Mouse (Mus musculus) embryonic stem cell, embryonic (primary cell): ENCODE measurements around the gene Abca15.

Source experiments
- CTCF ChIA-PET, 4 experiments: fragments of 300-600 bp in 2 of 4; fragments of 350-600 bp in 2 of 4; sonication (Branson Sonifier 250); formaldehyde crosslinking; loops; one replicate each; lab custom pipeline; 2022; ENCODE audit warnings: inconsistent platforms in 2 of 4; lab: Charles Lee
- POLR2A ChIA-PET, 4 experiments: fragments of 300-600 bp in 2 of 4; fragments of 350-600 bp in 2 of 4; sonication (Branson Sonifier 250); formaldehyde crosslinking; loops; one replicate each; lab custom pipeline; 2022; ENCODE audit warnings: antibody characterized with exemption in 4 of 4, inconsistent platforms in 1 of 4; lab: Charles Lee

Abca15 gene

DNA sequence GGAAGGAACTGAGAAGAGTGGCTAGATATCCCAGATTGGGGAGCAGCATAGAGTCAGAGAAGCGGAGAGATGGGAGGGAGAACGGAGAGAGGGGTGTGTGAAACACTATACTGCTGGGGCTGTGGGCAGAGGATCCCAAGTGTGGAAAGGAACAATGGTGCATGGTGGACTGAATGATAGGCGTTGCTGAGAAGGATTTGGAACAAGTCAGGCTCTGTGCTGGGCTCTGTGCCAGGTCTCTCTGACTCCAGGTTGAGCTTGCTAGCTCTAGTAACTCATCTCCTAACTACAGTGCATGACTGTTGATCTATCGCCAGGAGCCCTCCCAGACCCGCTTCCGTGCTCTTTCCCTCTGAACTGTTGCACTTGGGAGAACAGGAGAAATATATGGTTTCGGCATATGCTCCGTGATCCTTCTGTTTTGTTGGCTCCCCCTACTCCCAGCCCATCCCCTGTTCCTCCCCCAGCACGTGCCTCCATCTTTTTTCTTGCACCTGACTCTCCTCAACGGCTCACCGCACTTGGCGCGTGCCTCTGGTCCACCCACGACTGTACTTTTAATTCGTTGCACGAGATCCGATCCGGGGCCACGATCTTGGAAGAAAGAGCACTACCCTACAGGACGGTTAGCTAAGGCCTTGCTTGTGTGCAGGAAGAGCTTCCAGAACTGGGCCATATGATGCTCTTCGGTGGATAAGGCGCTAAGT, at the start of gene Abca15:
TSS of gene Abca15 (plus strand) at position 584 of the 707 bp plus-strand sequence.
- CTCF ChIA-PET = interaction anchor here (0.6 to 3.8 kb wide), 34 partner anchors 9 to 1125 kb away, joined by 3 to 30 read pairs (median 5); no protein-coding TSS in a partner anchor
- POLR2A ChIA-PET = interaction anchor here in 2 of 4 experiments (0.6 to 1.1 kb wide), 2 partner anchors 204 to 613 kb away, joined by 3 read pairs; no protein-coding TSS in a partner anchor

DNA sequence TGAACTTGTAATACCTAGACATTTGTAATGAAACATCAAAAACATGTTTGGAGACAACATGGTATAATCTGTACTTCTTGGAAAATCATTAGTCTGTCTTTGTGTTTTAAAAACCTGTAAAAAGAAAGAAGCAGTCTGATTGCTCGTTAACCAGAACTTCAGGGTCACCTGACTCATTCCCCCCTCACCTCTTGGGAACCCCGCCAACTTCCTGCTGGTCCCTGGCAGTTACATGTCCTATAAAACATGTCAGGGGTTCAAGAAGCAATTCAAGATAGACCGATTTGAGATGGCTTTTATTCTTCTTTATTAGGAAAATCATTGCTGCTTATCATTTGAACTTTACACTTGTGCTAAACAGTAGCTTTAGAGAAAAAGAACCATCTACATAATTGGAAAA, 43.2 kb upstream of the Abca15 start:
- CTCF ChIA-PET = no interaction called here

DNA sequence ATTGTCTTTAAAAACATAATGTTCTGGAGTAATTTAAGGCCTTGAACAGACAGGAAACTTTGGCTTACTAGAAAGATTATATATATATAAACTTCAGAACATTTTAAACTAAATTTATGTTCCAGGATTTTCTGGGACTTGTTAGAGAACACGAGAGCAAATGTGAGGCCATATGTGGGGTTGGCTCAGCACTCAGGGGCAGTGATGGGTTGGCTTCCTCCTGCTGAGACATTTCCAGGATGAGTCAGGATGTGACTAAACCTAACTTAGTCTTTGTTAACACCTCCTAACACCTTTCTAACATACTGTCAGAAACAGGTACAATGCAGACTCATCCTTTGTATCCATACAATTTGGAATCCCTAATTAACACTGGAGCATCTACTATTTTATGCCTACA, 12.4 kb upstream of the Abca15 start:
- ChIA-PET POLR2A (no interaction called here), CTCF (no interaction called here)

More for the DNA sequence above, 43.2 kb upstream of the Abca15 start:
- POLR2A ChIA-PET = no interaction called here

DNA sequence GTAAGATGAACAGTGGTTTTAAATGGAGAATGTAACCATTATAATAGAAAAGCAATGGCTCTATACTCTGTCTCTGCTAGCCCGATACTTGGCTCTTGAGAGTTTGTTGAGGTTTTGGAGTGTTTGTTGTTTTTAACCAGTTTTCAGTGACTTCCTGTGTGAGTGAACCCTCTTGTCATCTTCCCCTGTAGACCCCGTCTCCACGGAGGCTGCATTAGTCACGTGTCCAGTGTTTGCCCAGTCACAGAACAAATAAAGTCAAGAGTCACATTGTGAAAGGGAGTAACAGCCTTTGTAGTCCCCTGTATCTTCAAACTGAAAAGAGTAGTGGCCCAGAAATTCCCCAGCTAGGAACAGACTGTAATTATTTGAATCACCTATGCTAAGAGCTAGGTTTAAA, 5.5 kb upstream of the Abca15 start:
- POLR2A ChIA-PET = no interaction called here
- CTCF ChIA-PET = interaction anchor here in 2 of 4 experiments (0.5 to 0.6 kb wide), 2 partner anchors 198 to 1139 kb away, joined by 3 to 5 read pairs; partner anchors contain the start of gene Gpr139 (in 1 of the 2)

DNA sequence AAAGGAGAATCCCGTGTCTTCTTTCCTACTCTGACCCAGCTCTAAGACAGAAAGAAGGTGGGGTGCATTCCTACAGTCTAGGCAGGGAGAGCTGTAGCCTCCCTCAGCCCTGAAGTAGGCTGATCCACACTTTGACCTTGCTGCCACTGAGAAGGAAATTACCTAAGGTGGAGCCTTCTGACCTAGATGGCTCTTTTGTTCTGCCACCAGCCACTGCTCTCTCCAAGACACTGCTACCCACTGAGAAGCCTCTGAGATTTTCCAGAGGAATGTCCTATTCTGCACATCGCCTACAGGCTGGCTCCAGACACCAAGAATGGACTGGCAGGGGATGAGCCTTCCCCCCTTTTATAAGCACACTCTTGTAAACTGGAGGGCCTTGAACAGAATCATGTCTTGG, 2.6 kb upstream of the Abca15 start:
- POLR2A ChIA-PET = interaction anchor here in 1 of 4 experiments (0.8 kb wide), 1 partner anchor 200 kb away, joined by 3 read pairs; no protein-coding TSS in a partner anchor
- CTCF ChIA-PET = interaction anchor here in 3 of 4 experiments (0.6 to 3.8 kb wide), 5 partner anchors 122 to 477 kb away, joined by 3 to 30 read pairs (median 3); partner anchors contain the start of gene Abca14 (in 1 of the 3)

DNA sequence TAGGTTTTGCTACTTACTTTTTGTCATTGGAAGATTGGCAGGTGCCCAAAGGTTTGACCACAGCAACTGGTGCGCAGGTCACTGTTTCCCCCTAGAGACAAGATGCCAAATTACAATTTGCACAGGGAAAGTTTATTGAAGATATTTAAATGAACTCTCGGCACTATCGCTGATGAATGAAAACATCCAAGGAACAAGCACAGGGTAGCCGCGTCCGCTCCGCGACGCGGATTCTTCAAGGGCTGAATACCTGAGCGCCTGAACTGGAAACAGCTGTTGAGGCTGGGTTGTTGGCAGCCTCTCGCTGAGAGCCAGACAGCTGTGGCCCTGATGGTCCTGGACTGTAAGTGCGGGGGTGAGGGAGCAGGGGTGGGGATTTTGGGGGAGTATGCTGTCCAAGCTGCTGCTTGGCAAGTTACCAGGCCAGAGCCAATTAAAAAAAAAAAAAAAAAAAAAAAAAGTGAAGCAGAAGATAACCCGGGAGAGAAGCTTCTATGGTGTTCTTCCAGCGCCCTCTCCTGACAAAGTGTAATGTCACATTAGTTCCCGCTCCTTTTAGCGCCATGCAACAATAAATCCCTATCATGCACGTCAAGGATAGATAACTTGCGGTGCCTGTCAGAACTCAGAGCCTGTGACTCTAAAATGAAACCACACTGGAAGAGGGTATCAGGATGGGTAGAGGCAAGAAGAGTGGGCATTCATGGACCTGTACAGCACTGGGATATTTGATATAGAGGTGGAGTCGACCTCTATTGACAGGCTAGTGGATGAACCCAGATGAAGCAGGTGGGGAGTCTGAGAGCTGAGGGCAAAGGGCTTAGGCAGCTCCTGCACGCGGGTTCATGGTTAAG, 1.0 kb upstream of the Abca15 start:
- ChIA-PET POLR2A (interaction anchor here in 3 of 4 experiments (0.6 to 1.1 kb wide), 3 partner anchors 203 to 1373 kb away, joined by 3 to 4 read pairs (median 3); no protein-coding TSS in a partner anchor), CTCF (interaction anchor here (0.6 to 3.8 kb wide), 44 partner anchors 9 to 1773 kb away, joined by 3 to 30 read pairs (median 5); no protein-coding TSS in a partner anchor)

DNA sequence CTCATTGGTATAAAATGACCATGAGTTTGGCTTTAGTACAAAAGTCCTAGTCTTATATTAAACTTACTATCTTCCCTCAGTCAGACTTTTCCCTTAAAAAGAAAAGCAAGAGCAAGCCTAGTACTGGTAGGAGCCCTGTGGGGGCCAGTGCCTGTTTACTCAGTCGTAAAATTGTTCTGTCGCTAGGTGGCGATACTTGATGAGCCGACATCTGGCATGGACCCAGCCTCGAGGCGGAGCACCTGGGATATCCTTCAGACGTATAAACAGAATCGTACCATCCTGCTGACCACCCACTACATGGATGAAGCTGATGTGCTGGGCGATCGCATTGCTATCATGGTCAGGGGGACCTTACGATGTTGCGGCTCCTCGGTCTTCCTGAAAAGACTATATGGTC, 32.7 kb downstream of the Abca15 start:
- POLR2A ChIA-PET = no interaction called here

DNA sequence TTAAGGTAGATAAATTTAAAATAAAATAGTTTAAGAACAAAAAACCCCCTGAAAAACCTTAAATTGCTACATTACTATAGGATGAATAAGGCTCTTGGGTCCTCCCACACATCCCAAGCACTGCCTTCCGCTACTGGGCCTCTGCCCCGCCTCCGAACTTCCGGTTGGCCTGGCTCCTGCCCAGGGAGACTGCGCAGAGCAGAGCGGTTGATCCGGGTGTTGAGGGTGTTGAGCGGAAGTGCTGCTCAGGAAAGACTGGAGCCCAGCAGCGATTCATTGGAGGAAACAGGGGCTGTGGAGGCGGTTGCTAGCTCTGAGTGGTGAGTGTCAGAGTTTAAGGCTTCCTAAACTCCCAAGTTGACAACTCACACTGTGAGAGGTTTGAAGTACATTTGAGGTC, 81.0 kb downstream of the Abca15 start, which contains the start of gene Abca16:
TSS of gene Abca16 (plus strand) at position 201 of the 400 bp plus-strand sequence.
- CTCF ChIA-PET = no interaction called here
- POLR2A ChIA-PET = interaction anchor here in 1 of 4 experiments (1.0 kb wide), 1 partner anchor 96 kb away, joined by 3 read pairs; no protein-coding TSS in a partner anchor

More for the DNA sequence above, 32.7 kb downstream of the Abca15 start:
- CTCF ChIA-PET = interaction anchor here in 1 of 4 experiments (0.5 to 0.8 kb wide), 2 partner anchors 95 to 925 kb away, joined by 3 read pairs; no protein-coding TSS in a partner anchor

DNA sequence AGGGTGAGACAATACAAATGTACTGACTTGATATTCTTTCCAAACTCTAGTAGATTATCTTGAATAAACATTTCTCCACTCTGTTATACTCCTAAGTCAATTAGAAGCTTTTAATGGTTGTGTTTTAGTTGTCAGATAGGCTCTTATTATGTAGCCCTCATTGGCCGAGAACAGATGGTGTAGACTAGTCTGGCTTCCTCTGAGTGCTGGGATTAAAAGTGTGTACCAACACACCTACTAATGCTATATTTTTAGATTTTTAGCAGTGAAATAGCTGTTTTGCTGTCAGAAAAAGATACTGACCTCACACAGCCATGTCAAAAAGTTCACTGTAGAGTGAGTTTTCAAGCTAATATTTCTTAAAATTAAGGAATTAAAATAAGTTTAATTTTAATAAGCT, 83.9 kb downstream of the Abca15 start:
- POLR2A ChIA-PET = no interaction called here
- CTCF ChIA-PET = no interaction called here

DNA sequence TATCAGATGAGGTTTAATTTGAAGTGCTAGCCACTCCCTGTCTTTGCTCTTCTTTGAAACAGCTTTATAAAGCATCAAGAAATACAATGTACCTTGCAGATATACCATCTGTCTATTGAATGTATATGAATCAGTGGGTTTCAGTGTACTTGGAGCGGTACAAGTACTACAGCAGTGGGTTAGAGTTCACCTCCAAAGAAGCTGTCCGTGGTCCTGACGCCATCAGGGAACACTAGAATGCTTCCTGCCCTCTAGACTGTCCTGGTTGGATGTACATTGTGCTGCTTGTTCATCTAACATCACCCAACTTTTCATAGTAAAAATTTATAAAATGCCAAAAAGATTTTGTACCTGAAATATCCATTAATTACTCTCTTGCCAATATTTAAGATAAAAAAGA, 98.2 kb downstream of the Abca15 start:
- ChIA-PET CTCF (no interaction called here), POLR2A (no interaction called here)

DNA sequence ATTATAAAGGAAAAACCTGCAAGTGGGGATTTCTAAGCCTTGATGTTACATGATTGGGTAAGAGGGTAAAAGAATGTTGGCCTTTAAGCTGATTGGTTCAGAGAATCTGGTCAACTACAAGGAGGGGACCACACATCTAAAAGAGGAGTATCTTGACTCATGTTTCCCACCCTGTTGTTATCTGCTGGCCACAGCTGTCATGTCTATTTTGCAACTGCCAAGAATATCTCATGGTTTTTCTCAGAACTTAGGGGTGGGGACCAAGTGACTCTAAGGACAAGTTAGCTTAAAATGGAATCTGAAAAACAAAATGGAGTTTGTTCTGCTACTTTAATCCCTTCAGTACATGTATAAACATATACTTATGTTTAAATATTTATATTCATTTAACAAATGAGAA, 103.0 kb downstream of the Abca15 start:
- POLR2A ChIA-PET = no interaction called here

More for the DNA sequence above, 103.0 kb downstream of the Abca15 start:
- CTCF ChIA-PET = no interaction called here
